In genomic region chr2:35589800-35590199, GRCm38 (mm10) we compare ENCODE assay signal across 11 mouse cellular contexts. TPM values are rescaled to one million over a fixed set of nuclear protein-coding genes. Genes with fewer than 3 reads are reported as not detected.
DNase-seq lines count a peak whose midpoint lies in the region; ATAC-seq and TF ChIP-seq lines count a peak whose summit lies in the region.
"Had no signal": no experiment of that assay in that cellular context is flagged by ENCODE, and none has a peak within 500 bp of the region (broad histone marks: within the 10 kb centered on the region; RNA-seq: fewer than 3 reads in every experiment).

No protein-coding gene starts in this region.

- TF ChIP-seq POLR2A in liver, adult 2 months (IDR thresholded peaks at IDR 0.05; ENCODE audit: extremely low read depth, insufficient read depth, low read length), result no peak
- TF ChIP-seq POLR2A in heart, adult 2 months (IDR thresholded peaks at IDR 0.05; ENCODE audit: insufficient read depth, low read depth, low read length), result no peak

- no peaks in the 10 kb centered on the region for H3K79me2 ChIP-seq in liver, adult 2 months (ENCODE audit: control insufficient read depth, insufficient read depth, low read length)
- H3K79me2 ChIP-seq in heart, adult 2 months (replicated peaks; ENCODE audit: control insufficient read depth, insufficient read depth, low read length), result no peaks in the 10 kb centered on the region; the same call in 1 of the 2 replicates

- no peak for TF ChIP-seq CTCF in liver, adult 2 months (IDR thresholded peaks at IDR 0.05; ENCODE audit: low read depth, low read length)
- TF ChIP-seq CTCF in heart, adult 2 months (IDR thresholded peaks at IDR 0.05), result no peak

- no peak overlapping the region for H3K27ac ChIP-seq in liver, adult 2 months (replicated peaks; ENCODE audit: insufficient read depth, low read depth, low read length)
- H3K27ac ChIP-seq in liver, embryonic 12.5 days, result no peak overlapping the region
- H3K27ac ChIP-seq in heart, adult 2 months, result peak overlapping the region; percentile 90
- H3K27ac ChIP-seq in hindbrain, embryonic 14.5 days, result no peak overlapping the region
- H3K27ac ChIP-seq: neural tube, embryonic 12.5 days had no signal

- 0 out of 2 replicates have a peak, but pooled peaks cover 2% of the 10 kb centered on the region for H3K27me3 ChIP-seq in liver, adult 2 months (ENCODE audit: control insufficient read depth, insufficient read depth, low read length)
- peaks cover 77% of the 10 kb centered on the region for H3K27me3 ChIP-seq in liver, embryonic 12.5 days (replicated peaks)
- H3K27me3 ChIP-seq in heart, adult 2 months (ENCODE audit: control insufficient read depth, insufficient read depth, low read length), result no peaks in the 10 kb centered on the region
- H3K27me3 ChIP-seq in hindbrain, embryonic 14.5 days (ENCODE audit: control insufficient read depth, insufficient read depth, low read length), result peaks cover 7% of the 10 kb centered on the region; the same call in 1 of the 2 replicates
- H3K27me3 ChIP-seq: neural tube, embryonic 12.5 days had no signal

- no peaks in the 10 kb centered on the region; the same call in 1 of the 2 replicates for H3K4me1 ChIP-seq in liver, adult 2 months (ENCODE audit: control insufficient read depth, insufficient read depth, low read length)
- peaks cover 15% of the 10 kb centered on the region; the same call in 1 of the 2 replicates for H3K4me1 ChIP-seq in liver, embryonic 12.5 days
- H3K4me1 ChIP-seq in heart, adult 2 months (ENCODE audit: control insufficient read depth, insufficient read depth, low read length), result peaks cover 60% of the 10 kb centered on the region
- H3K4me1 ChIP-seq in hindbrain, embryonic 14.5 days (replicated peaks; ENCODE audit: control insufficient read depth, insufficient read depth, low read length), result peaks cover 7% of the 10 kb centered on the region

- TF ChIP-seq EP300 in heart, adult 2 months (IDR thresholded peaks at IDR 0.05; ENCODE audit: insufficient read depth, low read depth, low read length), result no peak; the same call in none of the 2 replicates

- WGBS in liver, adult 2 months, result 22% methylated on average over 4 of the region's 4 CpGs
- 67% methylated on average over 4 of the region's 4 CpGs for WGBS in liver, embryonic 12.5 days (ENCODE audit: insufficient replicate concordance)
- 11% methylated on average over 4 of the region's 4 CpGs for WGBS in heart, adult 2 months
- WGBS in hindbrain, embryonic 14.5 days, result 83% methylated on average over 4 of the region's 4 CpGs

- no peak overlapping the region for H3K4me3 ChIP-seq in liver, adult 2 months (ENCODE audit: insufficient read depth, low read depth, low read length)
- H3K4me3 ChIP-seq in liver, embryonic 12.5 days, result no peak overlapping the region
- H3K4me3 ChIP-seq in heart, adult 2 months, result no peak overlapping the region
- H3K4me3 ChIP-seq in hindbrain, embryonic 14.5 days (replicated peaks; ENCODE audit: low read length), result no peak overlapping the region
- H3K4me3 ChIP-seq: neural tube, embryonic 12.5 days had no signal

- ATAC-seq in liver, embryonic 12.5 days, result no peak
- no peak for ATAC-seq in hindbrain, embryonic 14.5 days (ENCODE audit: low FRiP score)
- ATAC-seq in monocyte, adult 5-6 weeks (replicated peaks; ENCODE audit: insufficient number of reproducible peaks, low FRiP score, low TSS enrichment, poor library complexity, severe bottlenecking), result no peak
- ATAC-seq: forebrain, postnatal 0 days had no signal

- intact Hi-C loops in heart, adult 2 months (cut with DNase I), result loop anchor here (2.0 kb wide), 2 partner anchors 25 to 33 kb away; no protein-coding TSS in a partner anchor

- H3K9me3 ChIP-seq in liver, embryonic 12.5 days (replicated peaks), result no peaks in the 10 kb centered on the region
- H3K9me3 ChIP-seq in hindbrain, embryonic 14.5 days (ENCODE audit: control insufficient read depth, low read length), result no peaks in the 10 kb centered on the region
- H3K9me3 ChIP-seq: neural tube, embryonic 12.5 days had no signal

- peak; percentile 68 for DNase-seq in liver, adult 2 months (ENCODE audit: extremely low read depth, low read depth, low spot score)
- DNase-seq in heart, adult 2 months, result peak; percentile 67 to 82
- peak; percentile 83 to 89 for DNase-seq in kidney, adult 8-10 months
- peak; percentile 79 for DNase-seq in lung, postnatal 25 days (ENCODE audit: low spot score)
- no peak for DNase-seq in right cerebral cortex, postnatal 14 days
- no peak for DNase-seq in hindbrain, embryonic 14.5 days (ENCODE audit: low spot score)
- DNase-seq: forebrain, postnatal 0 days; thymus, adult 2 months had no signal

- H3K9ac ChIP-seq in liver, adult 2 months (ENCODE audit: low read depth, low read length), result no peak overlapping the region
- no peak overlapping the region for H3K9ac ChIP-seq in liver, embryonic 12.5 days
- peak overlapping the region; percentile 5 for H3K9ac ChIP-seq in heart, adult 2 months (ENCODE audit: low read depth, low read length)
- H3K9ac ChIP-seq in hindbrain, embryonic 14.5 days, result no peak overlapping the region
- H3K9ac ChIP-seq: forebrain, postnatal 0 days; neural tube, embryonic 12.5 days had no signal

- H3K4me2 ChIP-seq in liver, embryonic 12.5 days, result no peak overlapping the region
- no peak overlapping the region for H3K4me2 ChIP-seq in hindbrain, embryonic 14.5 days (replicated peaks)
- H3K4me2 ChIP-seq: neural tube, embryonic 12.5 days had no signal

- H3K36me3 ChIP-seq in liver, adult 2 months (ENCODE audit: control insufficient read depth, insufficient read depth, low read length), result no peaks in the 10 kb centered on the region
- no peaks in the 10 kb centered on the region for H3K36me3 ChIP-seq in liver, embryonic 12.5 days
- peaks cover 12% of the 10 kb centered on the region; the same call in 1 of the 2 replicates for H3K36me3 ChIP-seq in heart, adult 2 months (ENCODE audit: control insufficient read depth, insufficient read depth, low read length)
- H3K36me3 ChIP-seq in hindbrain, embryonic 14.5 days (replicated peaks; ENCODE audit: control insufficient read depth, insufficient read depth), result no peaks in the 10 kb centered on the region
- H3K36me3 ChIP-seq: neural tube, embryonic 12.5 days had no signal

RNA-seq across cellular contexts. Expression of gene Dab2ip, which starts 31.7 kb away (rescaled TPM):
- 4.1 and 5.4 TPM in 2 replicates for total RNA-seq in liver, adult 2 months (2014; rRNA removed)
- 8.4 and 8.6 TPM in 2 replicates for polyA plus RNA-seq in liver, adult 2 months (2012; rRNA removed)
- polyA plus RNA-seq in liver, embryonic 12.5 days (2016; fragmentation: Nextera tagmentation; extraction: Ambion mirVana), result 8.6 and 13.1 TPM in 2 replicates
- 10 to 100 TPM; 45.6 to 47.9 TPM for total RNA-seq in heart, adult 2 months (2021)
- polyA plus RNA-seq in heart, adult 2 months (2012; rRNA removed), result 34.5 and 37.5 TPM in 2 replicates
- polyA plus RNA-seq in hindbrain, embryonic 14.5 days (2014; fragmentation: Nextera tagmentation; extraction: Ambion mirVana), result 48.4 and 52.2 TPM in 2 replicates
- total RNA-seq in monocyte, adult 5-6 weeks (2017), result 4.6 to 23.2 TPM (median 5.5 TPM) in 3 replicates

Comparison
In these comparisons a context has a peak if more than half of its experiments do, and no peak if none do; other contexts are left out.
1. DNase-seq: peak in liver, adult 2 months (single experiment), heart, adult 2 months (2 of 2), kidney, adult 8-10 months (2 of 2) and lung, postnatal 25 days (single experiment); none in right cerebral cortex, postnatal 14 days (single experiment) and hindbrain, embryonic 14.5 days (single experiment).